Mouse (Mus musculus) Patski (cell line): ENCODE measurements around the gene Tufm. TPM values are rescaled to one million over a fixed set of nuclear protein-coding genes. Genes with fewer than 3 reads are reported as not detected.

Experiments
- ATAC-seq: fragments of 100-300 bp; one replicate; pipeline ENCODE4 v1.8.0; 2021
- CTCF ChIA-PET: fragments of 350-600 bp; sonication (Branson Sonifier 250); formaldehyde crosslinking; loops from one replicate; lab custom pipeline; 2022; ENCODE audit warnings: inconsistent platforms; lab: Charles Lee
- POLR2A ChIA-PET: fragments of 350-600 bp; sonication (Branson Sonifier 250); formaldehyde crosslinking; loops from one replicate; lab custom pipeline; 2022; ENCODE audit warnings: antibody characterized with exemption, inconsistent platforms; lab: Charles Lee
- DNase-seq: peaks from one replicate; pipeline ENCODE4 v3.0.0-alpha.2; 2011; ENCODE audit warnings: low read depth, low spot score
- H3K27me3 ChIP-seq: fragments of 371-371 bp; one replicate; pipeline ENCODE4 v1.5.1; 2021
- CTCF ChIP-seq: fragments of 100-300 bp; IDR thresholded peaks from one replicate; pipeline ENCODE4 v1.5.1; 2021
- in situ Hi-C: fragments of 300-500 bp; cut with MboI; formaldehyde crosslinking; loops from 3 replicates; pipeline ENCODE4 v1.11.1; 2018; ENCODE audit warnings: low pct_unique_long_range_greater_than_20kb, mixed read lengths
- polyA plus RNA-seq: library from polyadenylated mRNA; unstranded; gene quantifications from one replicate; pipeline ENCODE4 v1.2.3, GENCODE M21; 2021

The Tufm gene
- 159 TPM for polyA plus RNA-seq

DNA sequence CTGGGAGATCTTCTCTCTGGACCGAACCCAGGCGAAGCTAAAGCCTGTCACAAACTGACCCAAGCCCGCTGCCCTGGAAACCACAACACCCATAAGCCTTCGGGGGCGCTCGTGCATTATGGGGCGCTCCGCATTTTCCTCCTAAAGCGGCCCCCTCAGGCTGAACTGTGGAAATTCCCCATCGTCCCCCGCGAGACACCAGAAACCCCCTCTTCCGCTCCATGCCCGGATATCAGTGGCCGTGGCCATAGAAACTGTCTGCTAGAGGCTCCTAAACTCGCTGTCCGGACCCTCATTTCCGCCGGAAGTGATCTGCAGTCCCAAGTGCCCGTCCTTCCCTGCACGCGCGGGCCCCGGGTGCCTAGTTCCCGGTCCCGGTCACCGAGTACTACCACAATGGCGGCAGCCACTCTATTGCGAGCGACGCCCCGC is at the start of gene Tufm:
Tufm (plus strand) TSS at position 310 of the 432 bp plus-strand sequence.
- in situ Hi-C loops: no loop called here
- ChIA-PET POLR2A (interaction anchor here (0.6 to 3.4 kb wide), 7 partner anchors 9 to 785 kb away, joined by 3 to 23 read pairs (median 3); partner anchors contain the start of gene Sh2b1), CTCF (interaction anchor here (1.1 to 1.4 kb wide), 2 partner anchors 11 kb away, joined by 4 to 5 read pairs; partner anchors contain the start of gene Sh2b1)
- TF ChIP-seq CTCF: no peak
- H3K27me3 ChIP-seq: no peaks in the 10 kb centered on the region
- ATAC-seq (peak; percentile 85), DNase-seq (peak; percentile 81)

DNA sequence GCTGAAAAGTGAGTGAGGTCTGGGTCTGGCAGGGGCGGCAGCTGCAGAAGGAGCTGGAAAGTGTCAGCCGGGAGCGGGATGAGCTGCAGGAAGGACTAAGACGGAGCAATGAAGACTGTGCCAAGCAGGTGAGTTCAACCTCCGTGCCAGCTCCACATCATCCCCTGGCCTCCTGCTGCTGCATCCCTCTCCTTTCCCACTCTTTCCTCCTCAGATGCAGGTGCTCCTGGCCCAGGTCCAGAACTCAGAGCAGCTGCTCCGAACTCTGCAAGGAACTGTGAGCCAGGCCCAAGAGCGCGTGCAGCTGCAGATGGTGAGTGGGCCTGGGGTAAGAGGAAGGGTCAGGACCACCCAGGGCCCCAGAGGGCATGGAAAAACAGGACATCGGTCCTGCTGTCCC is 47.0 kb upstream of the Tufm start:
- in situ Hi-C loops: no loop called here
- TF ChIP-seq CTCF: no peak
- DNase-seq: no peak
- POLR2A ChIA-PET: no interaction called here
- ATAC-seq: no peak
- no peaks in the 10 kb centered on the region for H3K27me3 ChIP-seq
- CTCF ChIA-PET: interaction anchor here (0.5 kb wide), 1 partner anchor 10 kb away, joined by 3 read pairs; no protein-coding TSS in a partner anchor

DNA sequence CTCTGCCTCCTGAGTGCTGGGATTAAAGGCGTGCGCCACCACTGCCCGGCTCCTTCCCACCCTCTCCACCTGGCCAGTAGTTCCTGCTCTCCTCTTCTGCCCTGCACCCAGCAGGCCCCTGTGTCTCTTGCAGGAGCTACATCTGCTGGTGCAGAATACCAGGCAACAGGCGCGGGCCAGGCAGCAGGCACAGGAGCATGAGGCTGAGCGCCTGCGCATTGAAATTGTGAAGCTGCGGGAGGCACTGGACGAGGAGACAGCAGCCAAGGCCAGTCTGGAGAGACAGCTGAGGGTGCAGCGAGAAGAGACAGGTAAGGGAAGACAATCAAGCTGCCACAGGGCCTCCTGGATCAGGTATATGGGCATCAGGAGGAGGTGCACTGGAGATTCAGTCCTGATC is 43.2 kb upstream of the Tufm start:
- ChIA-PET POLR2A (interaction anchor here (0.5 kb wide), 1 partner anchor 286 kb away, joined by 5 read pairs; no protein-coding TSS in a partner anchor), CTCF (no interaction called here)
- no peaks in the 10 kb centered on the region for H3K27me3 ChIP-seq
- no peak for TF ChIP-seq CTCF
- in situ Hi-C loops: no loop called here
- DNase-seq: no peak
- no peak for ATAC-seq

- CTCF ChIA-PET: interaction anchor here (1.1 kb wide), 1 partner anchor 12 kb away, joined by 3 read pairs; no protein-coding TSS in a partner anchor
Observed at GRCm38 (mm10) chr7:126444536-126444935, 42.6 kb upstream of the Tufm start.

DNA sequence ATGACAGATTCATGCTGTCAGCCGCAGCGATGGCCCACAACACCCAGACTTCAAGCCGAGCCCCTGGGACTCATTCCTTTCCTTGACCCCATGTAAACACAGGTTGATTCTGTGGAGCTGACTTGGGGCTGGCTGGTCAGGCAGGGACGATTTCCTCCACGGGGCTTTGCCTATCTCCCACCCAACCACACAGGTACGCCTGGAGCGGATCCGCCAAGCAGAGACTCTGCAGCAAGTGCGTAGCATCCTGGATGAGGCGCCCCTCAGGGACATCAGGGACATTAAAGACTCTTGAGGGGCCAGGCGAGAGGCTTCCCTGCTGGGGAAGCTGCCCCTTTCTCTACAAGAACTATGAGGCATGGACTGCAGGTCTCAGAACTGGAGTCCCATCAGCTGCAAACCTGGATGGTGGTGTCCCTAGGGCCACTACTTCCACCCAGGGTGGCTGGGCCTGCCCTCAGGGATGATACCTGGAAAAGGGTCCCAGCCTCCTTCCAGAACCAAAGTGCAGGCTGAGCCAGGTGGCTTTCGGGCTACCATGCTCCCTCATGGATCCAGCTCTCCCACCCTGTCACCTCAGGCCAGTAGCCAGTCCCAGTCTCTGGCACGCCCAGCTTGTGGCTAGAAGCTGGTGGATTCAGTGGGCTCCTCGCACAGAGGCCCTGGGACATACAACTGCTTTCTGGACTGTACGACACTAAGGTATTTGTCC is 41.9 kb upstream of the Tufm start:
- no peak for TF ChIP-seq CTCF
- no peaks in the 10 kb centered on the region for H3K27me3 ChIP-seq
- DNase-seq: no peak
- POLR2A ChIA-PET: no interaction called here
- no peak for ATAC-seq
- CTCF ChIA-PET: interaction anchor here (1.1 to 1.3 kb wide), 2 partner anchors 9 to 13 kb away, joined by 3 read pairs; no protein-coding TSS in a partner anchor
- in situ Hi-C loops: no loop called here

More at GRCm38 (mm10) chr7:126444536-126444935, 42.6 kb upstream of the Tufm start:
- TF ChIP-seq CTCF: no peak
- ATAC-seq: no peak
- no peaks in the 10 kb centered on the region for H3K27me3 ChIP-seq
- no peak for DNase-seq
- POLR2A ChIA-PET: interaction anchor here (0.5 kb wide), 1 partner anchor 286 kb away, joined by 5 read pairs; no protein-coding TSS in a partner anchor
- in situ Hi-C loops: no loop called here

- in situ Hi-C loops: no loop called here
- ChIA-PET POLR2A (no interaction called here), CTCF (interaction anchor here (1.3 kb wide), 1 partner anchor 10 kb away, joined by 3 read pairs; no protein-coding TSS in a partner anchor)
- no peak for ATAC-seq
- no peak for TF ChIP-seq CTCF
- no peaks in the 10 kb centered on the region for H3K27me3 ChIP-seq
- no peak for DNase-seq
Observed at GRCm38 (mm10) chr7:126446217-126446616, 40.9 kb upstream of the Tufm start.

DNA sequence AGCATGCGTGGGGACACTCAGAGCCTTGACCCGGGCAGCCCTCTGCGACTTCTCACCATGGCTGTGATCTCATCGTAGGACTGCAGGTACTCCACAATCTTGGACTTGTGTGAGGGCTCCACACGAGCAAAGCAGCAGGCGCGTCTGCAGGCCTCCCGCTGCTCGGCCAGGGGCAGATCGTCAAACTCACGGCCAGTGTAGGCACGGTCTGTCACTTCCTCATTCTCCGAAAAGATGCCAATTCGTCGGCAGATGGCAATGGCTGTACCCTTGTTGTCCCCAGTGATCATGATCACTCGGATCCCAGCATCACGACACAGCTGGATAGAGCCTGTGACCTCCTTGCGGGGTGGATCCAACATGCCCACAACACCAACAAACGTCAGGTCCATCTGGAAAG is 38.7 kb upstream of the Tufm start:
- CTCF ChIA-PET: no interaction called here
- in situ Hi-C loops: no loop called here
- no peak for ATAC-seq
- TF ChIP-seq CTCF: no peak
- POLR2A ChIA-PET: no interaction called here
- no peaks in the 10 kb centered on the region for H3K27me3 ChIP-seq
- DNase-seq: no peak

GRCm38 (mm10) chr7:126449991-126450390 is 37.2 kb upstream of the Tufm start:
- in situ Hi-C loops: no loop called here
- DNase-seq: no peak
- ChIA-PET CTCF (interaction anchor here (1.0 kb wide), 1 partner anchor 13 kb away, joined by 4 read pairs; no protein-coding TSS in a partner anchor), POLR2A (no interaction called here)
- no peak for ATAC-seq
- no peaks in the 10 kb centered on the region for H3K27me3 ChIP-seq
- TF ChIP-seq CTCF: no peak

- TF ChIP-seq CTCF: no peak
- ATAC-seq (no peak), DNase-seq (no peak)
- ChIA-PET POLR2A (no interaction called here), CTCF (no interaction called here)
- H3K27me3 ChIP-seq: no peaks in the 10 kb centered on the region
- in situ Hi-C loops: no loop called here
Observed at GRCm38 (mm10) chr7:126450641-126451040, 36.5 kb upstream of the Tufm start.

DNA sequence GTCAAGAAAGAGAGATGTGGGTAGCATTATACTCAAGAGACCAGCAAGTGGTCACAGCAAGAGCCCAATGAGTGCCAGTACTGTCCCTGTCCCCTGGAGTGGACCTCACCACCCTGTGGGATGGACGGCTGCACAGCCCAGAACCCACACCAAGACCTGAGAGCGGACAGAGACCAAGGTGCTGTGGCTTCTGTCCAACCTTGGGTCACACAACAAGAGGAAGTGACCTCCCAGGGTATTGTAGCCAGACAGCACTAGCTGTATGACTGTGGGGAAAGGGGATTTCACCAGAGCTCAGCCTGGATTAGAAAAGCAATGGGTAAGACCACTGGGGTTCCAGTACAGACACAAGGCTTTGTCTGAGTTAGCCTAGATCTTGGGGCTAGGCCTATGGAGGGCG is 34.9 kb upstream of the Tufm start:
- POLR2A ChIA-PET: no interaction called here
- no peak for ATAC-seq

GRCm38 (mm10) chr7:126453861-126454260 is 33.3 kb upstream of the Tufm start:
- ChIA-PET POLR2A (no interaction called here), CTCF (interaction anchor here (1.5 kb wide), 1 partner anchor 28 kb away, joined by 3 read pairs; no protein-coding TSS in a partner anchor)
- H3K27me3 ChIP-seq: no peaks in the 10 kb centered on the region
- ATAC-seq (no peak), DNase-seq (no peak)
- TF ChIP-seq CTCF: no peak
- in situ Hi-C loops: no loop called here

More for the DNA sequence above, 34.9 kb upstream of the Tufm start:
- in situ Hi-C loops: no loop called here
- CTCF ChIA-PET: no interaction called here
- H3K27me3 ChIP-seq: no peaks in the 10 kb centered on the region
- DNase-seq: no peak
- no peak for TF ChIP-seq CTCF
